Mouse (Mus musculus): ENCODE measurements around the gene Snph. TPM values are rescaled to one million over a fixed set of nuclear protein-coding genes. Genes with fewer than 3 reads are reported as not detected.
A peak's percentile ranks its signal among the peaks of the same experiment; 100 is the strongest.

Gene Snph
- polyA plus RNA-seq, 1 experiment from 2014 or later = 0.04 TPM

- DNase-seq (ENCODE audit: low spot score) = no peak
Measured at GRCm38 (mm10) chr2:151603630-151604029, 28.8 kb downstream of the Snph start.

- no peak for DNase-seq (ENCODE audit: low spot score)
Measured at GRCm38 (mm10) chr2:151602106-151602505, 30.3 kb downstream of the Snph start.

- no peak for DNase-seq (ENCODE audit: low spot score)
Measured at GRCm38 (mm10) chr2:151598068-151598467, 34.3 kb downstream of the Snph start.

- DNase-seq (ENCODE audit: low spot score) = no peak
Measured at GRCm38 (mm10) chr2:151587306-151587705, 45.1 kb downstream of the Snph start.

- DNase-seq (ENCODE audit: low spot score) = no peak
Measured at GRCm38 (mm10) chr2:151586807-151587206, 45.6 kb downstream of the Snph start.

- DNase-seq (ENCODE audit: low spot score) = no peak
Measured at GRCm38 (mm10) chr2:151585934-151586333, 46.5 kb downstream of the Snph start.

GRCm38 (mm10) chr2:151580945-151581344, 51.4 kb downstream of the Snph start:
- no peak for DNase-seq (ENCODE audit: low spot score)

- no peak for DNase-seq (ENCODE audit: low spot score)
Measured at GRCm38 (mm10) chr2:151579183-151579582, 53.2 kb downstream of the Snph start.

GRCm38 (mm10) chr2:151575699-151576389, 56.5 kb downstream of the Snph start:
- DNase-seq (ENCODE audit: low spot score) = peak; percentile 75

- DNase-seq (ENCODE audit: low spot score) = no peak
Measured at GRCm38 (mm10) chr2:151575119-151575698, 57.2 kb downstream of the Snph start.

- DNase-seq (ENCODE audit: low spot score) = no peak
Measured at GRCm38 (mm10) chr2:151574607-151575006, 57.8 kb downstream of the Snph start.

- DNase-seq (ENCODE audit: low spot score) = no peak
Measured at GRCm38 (mm10) chr2:151573667-151574066, 58.7 kb downstream of the Snph start.

- no peak for DNase-seq (ENCODE audit: low spot score)
Measured at GRCm38 (mm10) chr2:151571873-151572700, 60.3 kb downstream of the Snph start, which contains the start of gene Sdcbp2. TSS of gene Sdcbp2 (plus strand) at chr2:151572622.

GRCm38 (mm10) chr2:151569452-151569851, 62.9 kb downstream of the Snph start:
- DNase-seq (ENCODE audit: low spot score) = no peak

GRCm38 (mm10) chr2:151566856-151567255, 65.5 kb downstream of the Snph start:
- DNase-seq (ENCODE audit: low spot score) = no peak

- DNase-seq (ENCODE audit: low spot score) = no peak
Measured at GRCm38 (mm10) chr2:151564986-151565385, 67.4 kb downstream of the Snph start.

GRCm38 (mm10) chr2:151564006-151564405, 68.4 kb downstream of the Snph start:
- no peak for DNase-seq (ENCODE audit: low spot score)

GRCm38 (mm10) chr2:151562930-151563921, 69.2 kb downstream of the Snph start:
- no peak for DNase-seq (ENCODE audit: low spot score)

- DNase-seq (ENCODE audit: low spot score) = no peak
Measured at GRCm38 (mm10) chr2:151549615-151550121, 82.7 kb downstream of the Snph start.

- no peak for DNase-seq (ENCODE audit: low spot score)
Measured at GRCm38 (mm10) chr2:151546571-151546970, 85.8 kb downstream of the Snph start.

GRCm38 (mm10) chr2:151544673-151545072, 87.7 kb downstream of the Snph start:
- DNase-seq (ENCODE audit: low spot score) = no peak
